Mouse (Mus musculus) bone marrow macrophage, adult 2 months (primary cell): ENCODE measurements around the gene Atg101.

ENCODE experiments used
- CTCF ChIP-seq: IDR thresholded peaks from 2 replicates; pipeline ENCODE4 v1.5.1; 2012; ENCODE audit warnings: low read depth, mild to moderate bottlenecking, low read length, moderate library complexity
- POLR2A ChIP-seq: IDR thresholded peaks from 2 replicates; pipeline ENCODE4 v1.6.1; 2012; ENCODE audit warnings: mild to moderate bottlenecking, low read depth, low read length, borderline replicate concordance

DNA sequence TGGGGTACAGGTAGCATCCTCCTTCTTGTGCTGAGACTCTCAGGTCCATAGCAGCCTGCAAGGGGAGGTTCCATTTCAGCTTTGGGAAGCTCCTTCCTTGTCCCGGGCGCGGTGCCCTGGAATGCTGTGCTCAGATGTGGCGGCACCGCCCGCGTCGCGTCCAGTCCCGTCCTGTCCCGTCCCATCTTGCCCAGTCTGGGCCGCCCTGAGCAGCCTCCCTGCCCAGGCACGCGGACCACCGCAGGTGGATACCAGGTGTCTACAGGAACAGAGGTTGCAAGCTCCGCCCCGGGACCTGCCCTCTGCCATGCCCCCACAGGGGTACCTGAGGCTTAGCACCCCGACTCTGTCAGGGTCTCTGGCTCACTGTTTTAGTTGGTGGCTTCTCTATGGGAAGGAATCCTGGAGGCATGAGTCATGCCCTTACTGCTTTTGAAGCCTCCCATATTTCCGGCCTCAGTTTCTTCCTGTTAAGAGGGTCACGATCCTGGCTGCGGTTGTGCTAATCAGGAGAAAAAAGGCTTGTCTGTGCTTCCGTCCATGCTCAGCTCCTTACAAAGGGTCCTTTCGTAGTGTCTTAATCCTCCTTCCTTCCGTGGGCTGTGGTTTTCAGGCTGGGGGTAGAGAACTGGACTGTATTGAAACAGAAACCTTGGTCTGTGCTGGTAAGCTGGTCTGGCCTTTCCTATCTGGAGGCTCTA lies 52.6 kb downstream of the Atg101 start:
- no peak for TF ChIP-seq POLR2A
- no peak for TF ChIP-seq CTCF
